Mouse (Mus musculus): Measurements from ENCODE around the gene Epsti1.

The Epsti1 gene

GRCm38 (mm10) chr14:78004486-78004885 is 100.4 kb downstream of the Epsti1 start:
- in situ Hi-C loops (cut with MboI, MseI) = no loop called here

GRCm38 (mm10) chr14:78008019-78008418 is 104.0 kb downstream of the Epsti1 start:
- in situ Hi-C loops (cut with MboI, MseI) = no loop called here

- in situ Hi-C loops (cut with MboI, MseI) = no loop called here
Observed at GRCm38 (mm10) chr14:78011808-78012207, 107.8 kb downstream of the Epsti1 start.

GRCm38 (mm10) chr14:78015540-78016321 is 111.7 kb downstream of the Epsti1 start:
- in situ Hi-C loops (cut with MboI, MseI) = no loop called here

GRCm38 (mm10) chr14:78016398-78016797 is 112.4 kb downstream of the Epsti1 start:
- in situ Hi-C loops (cut with MboI, MseI) = no loop called here

GRCm38 (mm10) chr14:78019935-78020334 is 115.9 kb downstream of the Epsti1 start:
- in situ Hi-C loops (cut with MboI, MseI) = no loop called here

GRCm38 (mm10) chr14:78038876-78039275 is 134.8 kb downstream of the Epsti1 start:
- in situ Hi-C loops (cut with MboI, MseI) = loop anchor here in 1 of 2 experiments (10.0 kb wide), 1 partner anchor 56 kb away; no protein-coding TSS in a partner anchor

GRCm38 (mm10) chr14:78040643-78041042 is 136.6 kb downstream of the Epsti1 start:
- in situ Hi-C loops (cut with MboI, MseI) = no loop called here

- in situ Hi-C loops (cut with MboI, MseI) = no loop called here
Observed at GRCm38 (mm10) chr14:78041886-78042526, 138.0 kb downstream of the Epsti1 start.

GRCm38 (mm10) chr14:78043079-78043478 is 139.0 kb downstream of the Epsti1 start:
- in situ Hi-C loops (cut with MboI, MseI) = no loop called here

- in situ Hi-C loops (cut with MboI, MseI) = no loop called here
Observed at GRCm38 (mm10) chr14:78048258-78048657, 144.2 kb downstream of the Epsti1 start.

- in situ Hi-C loops (cut with MboI, MseI) = no loop called here
Observed at GRCm38 (mm10) chr14:78048674-78049073, 144.6 kb downstream of the Epsti1 start.

All from T-helper 17 cell (primary cell).